Mouse (Mus musculus): Measurements from ENCODE around the gene Lypla2. TPM values are rescaled to one million over a fixed set of nuclear protein-coding genes. Genes with fewer than 3 reads are reported as not detected.
"Not testable (repeated sequence)": the region's sequence is repeated elsewhere in the genome, so short reads cannot be mapped to it uniquely, and the experiment has no call there.

Lypla2 gene
- polyA plus RNA-seq, 1 experiment, result 90.8 TPM

DNA sequence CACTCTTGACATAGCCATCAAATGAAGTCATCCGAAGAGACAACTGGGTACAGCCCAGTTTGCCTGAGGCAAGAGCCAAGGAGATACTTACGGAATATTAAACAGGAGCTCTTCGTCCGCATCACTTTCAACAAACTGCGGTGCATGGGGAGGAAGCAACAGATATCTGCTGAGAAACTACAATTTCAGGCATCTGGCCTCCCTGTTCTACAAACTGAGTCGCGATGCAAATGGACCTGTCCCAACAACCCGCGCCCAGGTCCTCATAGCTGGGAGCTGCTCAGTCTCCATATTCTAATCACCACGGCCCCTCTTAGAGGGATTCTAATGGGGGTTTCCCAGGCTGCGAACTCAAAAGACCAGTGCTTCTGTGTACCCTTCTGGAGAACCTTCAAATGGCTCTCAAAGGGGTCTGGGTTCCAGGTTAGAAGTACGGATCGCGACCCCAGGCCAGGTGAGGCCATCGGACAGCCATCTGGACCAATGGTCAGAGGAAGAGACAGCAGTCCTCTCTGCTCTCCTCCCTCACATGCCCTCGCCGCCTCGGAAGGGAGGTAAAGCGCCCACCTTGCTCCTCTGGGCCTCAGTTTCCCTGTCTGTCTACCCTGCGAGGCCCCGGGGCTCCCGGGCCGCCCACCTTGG, 14.0 kb upstream of the Lypla2 start:
- no peak for TF ChIP-seq CTCF (conservative IDR thresholded peaks at IDR 0.05; ENCODE audit: insufficient read depth, insufficient read length, low read depth, low read length)
- no peak for DNase-seq
- Histone ChIP-seq H3K27ac (ENCODE audit: insufficient read depth, low read depth, low read length) (0 out of 2 replicates have a peak overlapping the region, but pooled peaks have one; percentile 29), H3K4me3 (ENCODE audit: insufficient read depth, low read depth, low read length) (peak overlapping the region; percentile 76), H3K27me3 (replicated peaks; ENCODE audit: control insufficient read depth, insufficient read depth, low read length) (no peaks in the 10 kb centered on the region), H3K36me3 (ENCODE audit: control insufficient read depth, insufficient read depth, low read length) (no peaks in the 10 kb centered on the region), H3K4me1 (ENCODE audit: control insufficient read depth, insufficient read depth, low read length) (0 out of 2 replicates have a peak, but pooled peaks cover 2% of the 10 kb centered on the region)
- 8% methylated on average over 23 of the region's 23 CpGs for WGBS

DNA sequence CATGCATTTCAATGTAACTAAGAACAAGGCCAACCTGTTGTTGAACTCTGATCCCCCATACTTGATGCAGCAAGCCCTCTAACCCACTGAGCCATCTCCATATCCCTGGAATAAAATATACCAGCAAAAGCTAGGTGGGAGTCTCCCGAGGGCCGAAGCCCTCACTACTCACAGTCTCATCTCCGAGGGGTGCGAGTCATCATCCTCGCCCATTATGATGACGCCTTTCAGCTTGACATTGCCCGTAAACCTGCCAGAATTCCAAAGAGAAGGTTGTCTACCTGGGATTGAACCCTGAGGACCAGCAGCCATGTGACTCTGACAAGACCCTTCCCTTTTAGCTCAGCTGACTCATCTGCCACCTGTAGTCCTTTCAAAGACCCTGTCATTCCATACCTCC, 13.3 kb upstream of the Lypla2 start:
- Histone ChIP-seq H3K4me1 (ENCODE audit: control insufficient read depth, insufficient read depth, low read length) (0 out of 2 replicates have a peak, but pooled peaks cover 2% of the 10 kb centered on the region), H3K4me3 (ENCODE audit: insufficient read depth, low read depth, low read length) (no peak overlapping the region), H3K27ac (ENCODE audit: insufficient read depth, low read depth, low read length) (no peak overlapping the region), H3K27me3 (replicated peaks; ENCODE audit: control insufficient read depth, insufficient read depth, low read length) (no peaks in the 10 kb centered on the region), H3K36me3 (ENCODE audit: control insufficient read depth, insufficient read depth, low read length) (no peaks in the 10 kb centered on the region)
- TF ChIP-seq CTCF (conservative IDR thresholded peaks at IDR 0.05; ENCODE audit: insufficient read depth, insufficient read length, low read depth, low read length) (no peak), POLR2A (IDR thresholded peaks at IDR 0.05; ENCODE audit: low read depth, low read length) (no peak)
- DNase-seq, result no peak
- WGBS, result 86% methylated on average over 7 of the region's 7 CpGs

DNA sequence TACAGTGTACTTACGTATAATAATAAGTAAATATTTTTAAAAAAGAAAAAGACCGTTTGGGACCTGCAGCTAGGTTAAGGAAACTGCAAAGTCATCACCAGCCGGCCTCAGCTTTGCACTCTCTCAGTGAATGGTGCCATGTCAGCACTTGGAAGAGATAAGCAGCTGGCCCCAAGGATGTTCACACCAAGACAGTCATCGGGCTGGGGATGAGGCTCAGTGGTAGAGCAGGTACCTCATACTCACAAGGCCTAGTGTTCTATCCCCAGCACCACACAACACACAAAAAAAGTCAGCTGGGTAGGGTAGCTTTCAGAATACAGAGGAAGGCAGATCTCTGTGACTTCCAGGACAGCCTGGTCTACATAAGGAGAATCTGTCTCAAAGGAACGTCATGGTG, 12.8 kb upstream of the Lypla2 start:
- 84% methylated on average over 5 of the region's 5 CpGs for WGBS
- DNase-seq, result no peak
- Histone ChIP-seq H3K4me1 (ENCODE audit: control insufficient read depth, insufficient read depth, low read length) (0 out of 2 replicates have a peak, but pooled peaks cover 2% of the 10 kb centered on the region), H3K27ac (ENCODE audit: insufficient read depth, low read depth, low read length) (no peak overlapping the region), H3K27me3 (replicated peaks; ENCODE audit: control insufficient read depth, insufficient read depth, low read length) (no peaks in the 10 kb centered on the region), H3K4me3 (ENCODE audit: insufficient read depth, low read depth, low read length) (no peak overlapping the region), H3K36me3 (ENCODE audit: control insufficient read depth, insufficient read depth, low read length) (no peaks in the 10 kb centered on the region)
- TF ChIP-seq CTCF (conservative IDR thresholded peaks at IDR 0.05; ENCODE audit: insufficient read depth, insufficient read length, low read depth, low read length), result no peak
- no peak for TF ChIP-seq POLR2A (IDR thresholded peaks at IDR 0.05; ENCODE audit: low read depth, low read length)

DNA sequence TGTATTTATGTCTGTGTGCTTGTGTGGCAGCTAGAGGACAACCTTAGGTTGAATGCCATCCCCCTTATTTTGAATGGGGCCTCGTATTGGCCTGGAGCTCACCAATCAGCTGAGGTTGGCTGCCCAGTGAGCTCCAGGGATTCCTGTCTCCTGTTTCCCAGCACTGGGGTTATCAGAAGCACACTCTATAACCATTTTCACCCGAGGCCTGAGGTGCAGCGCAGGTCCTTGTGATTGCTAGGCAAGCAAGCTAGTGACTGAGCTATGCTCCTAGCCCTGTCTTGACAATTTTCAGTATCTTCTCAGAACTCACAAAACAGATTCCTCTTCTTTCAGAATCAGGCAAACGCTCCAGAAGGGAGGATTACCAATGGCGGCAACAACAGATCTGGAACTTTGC, 12.1 kb upstream of the Lypla2 start:
- no peak for TF ChIP-seq CTCF (conservative IDR thresholded peaks at IDR 0.05; ENCODE audit: insufficient read depth, insufficient read length, low read depth, low read length)
- no peak for TF ChIP-seq POLR2A (IDR thresholded peaks at IDR 0.05; ENCODE audit: low read depth, low read length)
- WGBS, result 90% methylated on average over 5 of the region's 5 CpGs
- Histone ChIP-seq H3K4me1 (ENCODE audit: control insufficient read depth, insufficient read depth, low read length) (0 out of 2 replicates have a peak, but pooled peaks cover 2% of the 10 kb centered on the region), H3K27me3 (replicated peaks; ENCODE audit: control insufficient read depth, insufficient read depth, low read length) (no peaks in the 10 kb centered on the region), H3K27ac (ENCODE audit: insufficient read depth, low read depth, low read length) (no peak overlapping the region), H3K36me3 (ENCODE audit: control insufficient read depth, insufficient read depth, low read length) (no peaks in the 10 kb centered on the region), H3K4me3 (ENCODE audit: insufficient read depth, low read depth, low read length) (no peak overlapping the region)
- DNase-seq, result no peak

DNA sequence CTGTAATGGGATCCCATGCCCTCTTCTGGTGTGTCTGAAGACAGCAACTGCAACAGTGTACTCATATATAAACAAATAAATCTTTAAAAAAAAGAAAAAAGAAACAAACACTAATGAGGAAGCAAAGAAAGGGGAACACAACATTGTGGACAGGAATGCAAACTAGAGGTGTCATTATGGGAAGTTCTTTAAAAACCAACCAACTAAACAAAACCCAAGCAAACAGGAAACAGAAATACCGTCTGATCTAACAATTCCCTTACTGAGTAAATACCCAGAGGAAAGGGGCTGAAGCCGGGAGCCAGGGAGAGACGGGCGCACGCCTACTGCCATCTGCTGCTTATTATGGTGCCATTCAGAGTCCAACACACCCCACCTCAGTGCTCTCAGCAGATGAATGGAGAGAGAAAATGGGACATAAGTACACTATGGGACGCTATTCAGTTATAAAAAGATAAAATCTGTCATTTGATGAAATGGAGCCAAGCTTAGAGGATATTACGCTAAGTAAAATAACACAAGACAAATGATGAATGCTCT, 9.2 kb upstream of the Lypla2 start:
- Histone ChIP-seq H3K27ac (ENCODE audit: insufficient read depth, low read depth, low read length) (no peak overlapping the region), H3K4me3 (ENCODE audit: insufficient read depth, low read depth, low read length) (no peak overlapping the region), H3K27me3 (replicated peaks; ENCODE audit: control insufficient read depth, insufficient read depth, low read length) (no peaks in the 10 kb centered on the region), H3K36me3 (ENCODE audit: control insufficient read depth, insufficient read depth, low read length) (no peaks in the 10 kb centered on the region), H3K4me1 (ENCODE audit: control insufficient read depth, insufficient read depth, low read length) (0 out of 2 replicates have a peak, but pooled peaks cover 2% of the 10 kb centered on the region)
- TF ChIP-seq CTCF (conservative IDR thresholded peaks at IDR 0.05; ENCODE audit: insufficient read depth, insufficient read length, low read depth, low read length) (no peak), POLR2A (IDR thresholded peaks at IDR 0.05; ENCODE audit: low read depth, low read length) (no peak)
- DNase-seq, result no peak
- 73% methylated on average over 7 of the region's 7 CpGs for WGBS

DNA sequence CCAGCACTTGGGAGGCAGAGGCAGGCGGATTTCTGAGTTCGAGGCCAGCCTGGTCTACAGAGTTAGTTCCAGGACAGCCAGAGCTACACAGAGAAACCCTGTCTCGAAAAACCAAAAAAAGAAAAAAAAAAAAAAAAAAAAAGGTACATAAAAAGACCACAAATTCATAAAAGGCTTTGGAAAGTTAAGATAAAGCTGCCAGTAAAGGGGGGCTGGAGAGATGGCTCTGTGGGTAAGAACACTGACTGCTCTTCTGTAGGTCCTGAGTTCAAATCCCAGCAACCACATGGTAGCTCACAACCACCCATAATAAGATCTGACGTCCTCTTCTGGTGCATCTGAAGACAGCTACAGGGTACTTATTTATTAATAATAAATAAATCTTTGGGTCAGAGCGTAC, 7.8 kb upstream of the Lypla2 start:
- not testable (repeated sequence) for H3K4me3 ChIP-seq (ENCODE audit: insufficient read depth, low read depth, low read length); DNase-seq
- 92% methylated on average over 5 of the region's 5 CpGs for WGBS

DNA sequence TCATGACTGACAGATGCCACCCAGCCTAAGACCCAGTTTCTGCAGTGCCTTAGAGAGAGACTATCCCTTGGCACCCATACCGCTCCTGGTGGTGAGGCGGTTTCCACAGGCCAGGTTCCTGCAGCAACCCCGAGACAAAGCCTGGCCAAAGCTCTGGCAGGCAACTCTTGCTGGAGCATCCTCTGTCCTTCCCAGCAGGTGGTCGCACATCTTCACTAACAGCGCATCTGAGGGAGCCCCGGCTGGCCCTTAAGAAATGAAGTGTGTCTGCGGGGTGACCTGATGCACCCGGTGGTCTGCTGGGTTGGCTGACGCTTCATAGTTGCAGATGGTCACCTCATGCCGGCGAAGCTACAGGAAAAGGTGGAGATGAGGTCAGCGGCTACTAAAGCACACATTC, 3.7 kb upstream of the Lypla2 start:
- no peak for DNase-seq
- no peak overlapping the region for H3K27ac ChIP-seq (ENCODE audit: insufficient read depth, low read depth, low read length)
- no peaks in the 10 kb centered on the region for H3K27me3 ChIP-seq (replicated peaks; ENCODE audit: control insufficient read depth, insufficient read depth, low read length)
- WGBS, result 93% methylated on average over 12 of the region's 12 CpGs
- H3K36me3 ChIP-seq (ENCODE audit: control insufficient read depth, insufficient read depth, low read length), result no peaks in the 10 kb centered on the region
- peaks cover 5% of the 10 kb centered on the region; the same call in 1 of the 2 replicates for H3K4me1 ChIP-seq (ENCODE audit: control insufficient read depth, insufficient read depth, low read length)
- no peak for TF ChIP-seq POLR2A (IDR thresholded peaks at IDR 0.05; ENCODE audit: low read depth, low read length)
- no peak for TF ChIP-seq CTCF (conservative IDR thresholded peaks at IDR 0.05; ENCODE audit: insufficient read depth, insufficient read length, low read depth, low read length)
- H3K4me3 ChIP-seq (ENCODE audit: insufficient read depth, low read depth, low read length), result no peak overlapping the region

More for the DNA sequence above, 7.8 kb upstream of the Lypla2 start:
- not testable (repeated sequence) for H3K27me3 ChIP-seq (replicated peaks; ENCODE audit: control insufficient read depth, insufficient read depth, low read length); H3K4me1 ChIP-seq (ENCODE audit: control insufficient read depth, insufficient read depth, low read length); H3K36me3 ChIP-seq (ENCODE audit: control insufficient read depth, insufficient read depth, low read length); H3K27ac ChIP-seq (ENCODE audit: insufficient read depth, low read depth, low read length)

Data from kidney, adult 2 months (tissue).